Mouse (Mus musculus) T-helper 17 cell (primary cell): ENCODE data around the gene Rmdn2.

ENCODE experiments used
- in situ Hi-C, 2 experiments: fragments of 300-600 bp; cut with MboI, MseI; formaldehyde crosslinking; loops; 1 replicate in 1 of 2; 2 replicates in 1 of 2; pipeline ENCODE4 v1.15.1; 2025; ENCODE audit warnings: high pct_unique_total_duplicates in 2 of 2

The Rmdn2 gene

DNA sequence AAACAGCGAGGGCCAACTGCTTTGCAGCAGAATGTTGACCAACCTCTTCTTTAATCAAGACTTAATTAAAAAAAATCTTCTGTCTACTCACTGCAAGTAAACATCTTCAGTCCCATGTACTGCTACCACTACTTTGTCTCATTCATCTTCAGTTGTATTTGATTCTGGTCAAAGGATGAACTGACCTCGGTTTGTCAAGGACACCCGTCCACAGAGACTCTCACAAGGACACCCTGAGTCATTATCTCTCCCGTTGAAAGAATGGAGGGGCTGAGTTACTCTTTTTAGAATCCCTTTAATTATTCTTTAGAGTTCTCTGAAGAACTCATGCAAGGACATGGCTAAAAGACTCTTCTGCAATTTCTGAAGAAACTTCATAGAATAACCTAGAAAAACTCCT lies at the start of gene Rmdn2:
TSS of gene Rmdn2 (plus strand) at position 319 of the 400 bp plus-strand sequence.
- in situ Hi-C loops, result no loop called here

DNA sequence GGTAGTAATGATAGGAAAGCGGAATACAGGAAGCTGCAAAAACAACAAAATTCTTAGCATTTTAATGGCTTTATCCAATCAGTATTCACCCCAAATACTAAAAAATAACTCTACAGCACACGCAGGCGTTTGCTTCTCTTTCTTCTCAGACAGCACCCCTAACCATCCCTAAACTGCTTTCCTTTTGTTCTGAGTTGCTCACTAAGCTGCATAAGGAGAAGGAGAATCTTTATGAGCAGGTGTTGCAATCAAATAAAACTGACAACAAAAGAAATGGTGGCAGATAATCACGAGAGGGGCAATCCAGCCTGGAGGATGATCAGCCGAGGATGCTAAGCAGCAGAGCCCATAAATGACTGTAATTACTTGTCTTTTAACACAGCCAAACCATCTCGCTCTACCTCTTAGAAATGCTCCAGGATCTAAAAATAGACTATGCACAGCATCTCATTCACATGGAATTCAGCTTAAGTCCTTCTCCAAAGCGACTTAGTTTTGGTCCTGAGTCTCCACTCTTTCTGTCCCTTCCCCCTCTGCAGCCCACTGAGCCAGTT lies 48.5 kb upstream of the Rmdn2 start:
- in situ Hi-C loops, result no loop called here

GRCm38 (mm10) chr17:79563721-79564120 lies 47.9 kb upstream of the Rmdn2 start:
- in situ Hi-C loops, result no loop called here

DNA sequence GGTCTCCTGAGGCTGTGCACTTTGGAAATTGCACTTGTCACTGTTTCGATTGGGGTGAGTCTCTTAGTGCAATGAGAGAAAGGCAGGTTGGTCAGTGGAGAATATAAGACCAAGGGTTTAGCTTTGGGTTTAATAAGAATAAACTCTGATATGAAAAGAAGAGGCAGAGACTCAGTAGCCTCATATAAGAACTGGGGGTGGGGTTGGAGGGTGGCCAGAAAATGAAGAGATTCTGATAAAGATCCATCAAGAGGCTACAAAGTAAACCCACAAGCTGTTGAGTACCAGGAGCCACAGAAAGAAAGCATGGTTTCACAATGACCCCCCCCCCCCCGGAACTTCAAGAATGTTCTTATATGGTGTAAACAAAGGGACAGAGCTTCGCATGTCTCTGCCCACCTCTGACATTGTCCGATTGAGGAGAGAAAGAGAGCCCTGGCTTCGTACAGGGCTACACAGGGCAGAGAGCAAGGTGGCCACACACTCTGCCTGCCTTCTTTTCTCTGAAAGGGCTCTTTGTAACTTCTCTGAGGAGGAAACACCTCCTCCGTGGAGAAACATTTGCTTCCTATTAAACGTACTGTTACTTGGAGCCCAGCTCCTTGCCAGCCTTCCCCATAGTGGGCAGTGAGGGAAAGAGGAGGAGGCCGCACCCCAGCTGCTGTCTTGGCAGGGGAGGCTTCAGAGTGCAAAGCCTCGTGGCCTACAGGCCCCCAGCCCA lies 46.3 kb upstream of the Rmdn2 start:
- in situ Hi-C loops, result no loop called here

GRCm38 (mm10) chr17:79568401-79568800 lies 43.3 kb upstream of the Rmdn2 start:
- in situ Hi-C loops, result no loop called here

GRCm38 (mm10) chr17:79578328-79578727 lies 33.3 kb upstream of the Rmdn2 start:
- in situ Hi-C loops, result loop anchor here (5.0 to 10.0 kb wide), 4 partner anchors 214 to 694 kb away; partner anchors contain the start of gene Eif2ak2 (in 1 of the 2)

DNA sequence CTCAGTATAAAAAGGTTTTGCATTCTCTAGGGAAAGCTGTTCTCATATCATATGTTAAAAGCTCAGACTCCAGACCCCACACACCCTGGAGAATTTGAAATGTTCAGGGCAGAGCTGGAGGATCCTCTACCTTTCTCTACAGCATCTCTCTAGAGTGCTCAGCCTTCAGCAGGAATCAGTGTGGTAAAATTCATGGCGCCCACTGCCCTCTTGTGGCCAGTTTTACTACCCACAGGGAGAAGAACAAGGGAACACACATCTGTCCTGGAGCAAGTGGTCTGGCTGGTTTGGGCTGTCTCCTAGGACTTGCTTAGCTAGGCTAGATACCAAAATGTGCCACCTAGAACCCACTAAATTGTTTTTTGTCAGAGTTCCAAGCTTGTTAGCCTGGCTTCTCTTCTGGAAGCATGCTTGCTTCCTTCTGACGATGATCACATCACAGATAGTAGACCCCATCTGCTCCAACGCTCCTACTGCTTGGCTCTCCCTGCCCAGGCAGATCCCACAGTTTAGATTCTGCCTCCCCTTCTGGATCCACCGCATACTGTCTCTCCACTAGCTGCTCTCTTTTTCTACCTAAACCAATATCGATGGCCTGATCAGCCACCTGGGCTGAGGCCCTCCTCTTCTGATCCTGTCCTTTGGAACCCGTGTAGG lies 31.3 kb upstream of the Rmdn2 start:
- in situ Hi-C loops, result no loop called here

- in situ Hi-C loops, result no loop called here
These were observed 28.2 kb upstream of the Rmdn2 start for GRCm38 (mm10) chr17:79583466-79583865.

GRCm38 (mm10) chr17:79584246-79584800 lies 27.3 kb upstream of the Rmdn2 start:
- in situ Hi-C loops, result no loop called here

- in situ Hi-C loops, result no loop called here
These were observed 21.8 kb upstream of the Rmdn2 start for GRCm38 (mm10) chr17:79589913-79590312.

GRCm38 (mm10) chr17:79595996-79596395 lies 15.7 kb upstream of the Rmdn2 start:
- in situ Hi-C loops, result no loop called here

- in situ Hi-C loops, result no loop called here
These were observed 13.5 kb upstream of the Rmdn2 start for GRCm38 (mm10) chr17:79598151-79598550.

- in situ Hi-C loops, result no loop called here
These were observed 12.8 kb upstream of the Rmdn2 start for GRCm38 (mm10) chr17:79598596-79599577.

- in situ Hi-C loops, result no loop called here
These were observed 11.6 kb upstream of the Rmdn2 start for GRCm38 (mm10) chr17:79600108-79600507.

DNA sequence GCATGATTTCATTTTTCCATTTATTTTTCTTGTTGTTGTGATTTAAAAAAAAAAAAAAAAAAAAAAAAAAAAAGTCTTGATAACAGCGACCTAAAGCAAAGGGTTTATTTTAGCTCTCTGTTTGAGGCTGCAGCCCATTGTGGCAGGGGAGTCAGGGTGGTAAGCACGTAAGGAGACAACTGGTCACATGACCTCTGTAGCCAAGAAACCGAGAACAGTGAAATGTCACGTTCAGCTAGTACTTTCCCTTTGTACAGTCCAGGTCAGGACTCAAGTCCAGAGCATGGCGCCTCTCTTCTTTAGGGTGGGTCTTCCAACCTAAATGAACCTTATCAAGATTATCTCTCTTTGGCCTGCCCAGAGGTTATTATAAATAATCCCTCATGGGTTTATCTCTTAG lies 9.3 kb upstream of the Rmdn2 start:
- in situ Hi-C loops, result no loop called here

GRCm38 (mm10) chr17:79603427-79603826 lies 8.2 kb upstream of the Rmdn2 start:
- in situ Hi-C loops, result no loop called here

GRCm38 (mm10) chr17:79605794-79606193 lies 5.9 kb upstream of the Rmdn2 start:
- in situ Hi-C loops, result no loop called here

GRCm38 (mm10) chr17:79609697-79610096 lies 2.0 kb upstream of the Rmdn2 start:
- in situ Hi-C loops, result no loop called here

GRCm38 (mm10) chr17:79610163-79610755 lies 1.4 kb upstream of the Rmdn2 start:
- in situ Hi-C loops, result no loop called here

DNA sequence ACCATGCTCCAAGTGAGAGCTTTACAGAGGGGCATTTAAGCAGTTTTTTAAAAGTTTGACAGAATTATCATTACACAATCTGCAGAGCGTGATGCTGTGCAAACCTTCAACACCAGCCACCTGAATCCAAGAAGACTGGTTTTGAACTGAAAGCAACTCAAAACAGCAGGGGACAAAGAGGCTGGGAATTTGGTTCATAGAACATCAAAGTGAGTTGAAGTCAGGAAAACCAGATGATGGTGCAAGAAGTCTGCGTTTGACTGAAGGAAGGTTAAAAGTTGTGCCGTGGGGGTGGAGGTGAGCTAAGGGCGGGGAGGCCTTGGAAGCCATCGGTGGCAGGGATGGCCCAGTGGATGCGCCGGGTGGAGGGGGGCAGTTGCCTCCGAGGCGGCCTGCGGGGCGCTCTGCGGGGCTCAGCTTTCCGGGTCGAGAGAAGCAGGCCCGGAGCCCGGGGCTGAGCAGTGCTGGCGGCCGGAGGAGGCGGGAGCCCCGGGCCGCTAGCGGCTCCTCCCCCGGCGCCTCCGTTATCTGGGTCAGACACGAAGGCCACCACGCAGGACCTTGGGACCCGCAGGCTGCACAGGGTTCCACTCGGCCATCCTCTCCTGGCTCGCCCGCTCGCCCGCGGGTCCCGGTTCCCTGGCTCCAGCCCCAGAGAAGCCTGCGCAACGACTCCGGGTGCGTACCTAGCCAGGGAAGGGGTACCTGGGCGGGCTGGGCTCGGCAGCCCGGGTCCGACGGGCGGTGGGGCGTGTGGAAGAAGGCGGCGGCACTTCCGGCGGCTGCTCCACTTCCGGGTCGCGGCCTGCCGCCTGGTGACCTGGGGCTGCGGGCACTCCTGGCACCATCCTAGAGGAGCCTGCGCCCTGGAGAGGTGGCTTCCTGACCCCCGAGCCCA lies 3.3 kb downstream of the Rmdn2 start:
- in situ Hi-C loops, result no loop called here
